Mouse (Mus musculus) CH12F3 (cell line): Measurements from ENCODE around the gene Ppp6r3.

Experiments used
- in situ Hi-C: fragments of 300-500 bp; cut with MboI; formaldehyde crosslinking; loops from 2 replicates; pipeline ENCODE4 v1.14.3; 2020; ENCODE audit warnings: low sequenced_read_pairs

The Ppp6r3 gene

GRCm38 (mm10) chr19:3436840-3437239 is 138.7 kb downstream of the Ppp6r3 start:
- in situ Hi-C loops: no loop called here

- in situ Hi-C loops: no loop called here
Measured at GRCm38 (mm10) chr19:3435824-3436223, 139.7 kb downstream of the Ppp6r3 start.

- in situ Hi-C loops: no loop called here
Measured at GRCm38 (mm10) chr19:3434641-3435040, 140.9 kb downstream of the Ppp6r3 start.

- in situ Hi-C loops: no loop called here
Measured at GRCm38 (mm10) chr19:3434124-3434523, 141.4 kb downstream of the Ppp6r3 start.

- in situ Hi-C loops: no loop called here
Measured at GRCm38 (mm10) chr19:3431969-3432368, 143.6 kb downstream of the Ppp6r3 start.

GRCm38 (mm10) chr19:3431066-3431465 is 144.5 kb downstream of the Ppp6r3 start:
- in situ Hi-C loops: no loop called here

- in situ Hi-C loops: no loop called here
Measured at GRCm38 (mm10) chr19:3429156-3429816, 146.3 kb downstream of the Ppp6r3 start.

GRCm38 (mm10) chr19:3428057-3428830 is 147.3 kb downstream of the Ppp6r3 start:
- in situ Hi-C loops: no loop called here

- in situ Hi-C loops: no loop called here
Measured at GRCm38 (mm10) chr19:3424214-3424613, 151.3 kb downstream of the Ppp6r3 start.

GRCm38 (mm10) chr19:3422981-3423380 is 152.6 kb downstream of the Ppp6r3 start:
- in situ Hi-C loops: no loop called here

- in situ Hi-C loops: no loop called here
Measured at GRCm38 (mm10) chr19:3422488-3422887, 153.1 kb downstream of the Ppp6r3 start.

GRCm38 (mm10) chr19:3419251-3419650 is 156.3 kb downstream of the Ppp6r3 start:
- in situ Hi-C loops: no loop called here

- in situ Hi-C loops: no loop called here
Measured at GRCm38 (mm10) chr19:3414268-3414733, 161.2 kb downstream of the Ppp6r3 start, which contains the start of gene Gal. Gal (minus strand) TSS chr19:3414544.

- in situ Hi-C loops: no loop called here
Measured at GRCm38 (mm10) chr19:3405531-3406281, 169.8 kb downstream of the Ppp6r3 start.
